Mouse (Mus musculus): ENCODE results near the gene Tmem131l. TPM values are rescaled to one million over a fixed set of nuclear protein-coding genes. Genes with fewer than 3 reads are reported as not detected.

Tmem131l gene
- polyA plus RNA-seq, 1 experiment, result 9.8 TPM

GRCm38 (mm10) chr3:84076543-84077332 is 36.8 kb upstream of the Tmem131l start:
- TF ChIP-seq CTCF (conservative IDR thresholded peaks at IDR 0.05; ENCODE audit: insufficient read depth, insufficient read length, low read depth, low read length) (no peak), POLR2A (IDR thresholded peaks at IDR 0.05; ENCODE audit: low read depth, low read length) (no peak)
- no peak for DNase-seq
- Histone ChIP-seq H3K27ac (ENCODE audit: insufficient read depth, low read depth, low read length) (no peak overlapping the region), H3K4me3 (ENCODE audit: insufficient read depth, low read depth, low read length) (no peak overlapping the region), H3K4me1 (ENCODE audit: control insufficient read depth, insufficient read depth, low read length) (no peaks in the 10 kb centered on the region), H3K36me3 (ENCODE audit: control insufficient read depth, insufficient read depth, low read length) (no peaks in the 10 kb centered on the region), H3K27me3 (replicated peaks; ENCODE audit: control insufficient read depth, insufficient read depth, low read length) (no peaks in the 10 kb centered on the region)
- WGBS, result 84% methylated on average over 13 of the region's 13 CpGs

- no peaks in the 10 kb centered on the region for H3K27me3 ChIP-seq (replicated peaks; ENCODE audit: control insufficient read depth, insufficient read depth, low read length)
- 54% methylated on average over 4 of the region's 4 CpGs for WGBS
- no peak for TF ChIP-seq CTCF (conservative IDR thresholded peaks at IDR 0.05; ENCODE audit: insufficient read depth, insufficient read length, low read depth, low read length)
- no peak for TF ChIP-seq POLR2A (IDR thresholded peaks at IDR 0.05; ENCODE audit: low read depth, low read length)
- no peaks in the 10 kb centered on the region for H3K4me1 ChIP-seq (ENCODE audit: control insufficient read depth, insufficient read depth, low read length)
- H3K36me3 ChIP-seq (ENCODE audit: control insufficient read depth, insufficient read depth, low read length), result no peaks in the 10 kb centered on the region
- H3K27ac ChIP-seq (ENCODE audit: insufficient read depth, low read depth, low read length), result no peak overlapping the region
- no peak overlapping the region for H3K4me3 ChIP-seq (ENCODE audit: insufficient read depth, low read depth, low read length)
- no peak for DNase-seq
Measured at GRCm38 (mm10) chr3:84075516-84075915, 35.5 kb upstream of the Tmem131l start.

GRCm38 (mm10) chr3:84074777-84075176 is 34.8 kb upstream of the Tmem131l start:
- Histone ChIP-seq H3K27me3 (replicated peaks; ENCODE audit: control insufficient read depth, insufficient read depth, low read length) (no peaks in the 10 kb centered on the region), H3K36me3 (ENCODE audit: control insufficient read depth, insufficient read depth, low read length) (no peaks in the 10 kb centered on the region), H3K27ac (ENCODE audit: insufficient read depth, low read depth, low read length) (no peak overlapping the region), H3K4me1 (ENCODE audit: control insufficient read depth, insufficient read depth, low read length) (no peaks in the 10 kb centered on the region), H3K4me3 (ENCODE audit: insufficient read depth, low read depth, low read length) (no peak overlapping the region)
- WGBS, result 66% methylated on average over 2 of the region's 2 CpGs
- no peak for DNase-seq
- no peak for TF ChIP-seq CTCF (conservative IDR thresholded peaks at IDR 0.05; ENCODE audit: insufficient read depth, insufficient read length, low read depth, low read length)
- TF ChIP-seq POLR2A (IDR thresholded peaks at IDR 0.05; ENCODE audit: low read depth, low read length), result no peak

- TF ChIP-seq CTCF (conservative IDR thresholded peaks at IDR 0.05; ENCODE audit: insufficient read depth, insufficient read length, low read depth, low read length), result no peak
- TF ChIP-seq POLR2A (IDR thresholded peaks at IDR 0.05; ENCODE audit: low read depth, low read length), result no peak
- Histone ChIP-seq H3K36me3 (ENCODE audit: control insufficient read depth, insufficient read depth, low read length) (no peaks in the 10 kb centered on the region), H3K27me3 (replicated peaks; ENCODE audit: control insufficient read depth, insufficient read depth, low read length) (no peaks in the 10 kb centered on the region), H3K4me3 (ENCODE audit: insufficient read depth, low read depth, low read length) (no peak overlapping the region), H3K27ac (ENCODE audit: insufficient read depth, low read depth, low read length) (no peak overlapping the region), H3K4me1 (ENCODE audit: control insufficient read depth, insufficient read depth, low read length) (no peaks in the 10 kb centered on the region)
- DNase-seq, result no peak
- 41% methylated on average over 2 of the region's 2 CpGs for WGBS
Measured at GRCm38 (mm10) chr3:84071641-84072040, 31.7 kb upstream of the Tmem131l start.

- TF ChIP-seq POLR2A (IDR thresholded peaks at IDR 0.05; ENCODE audit: low read depth, low read length) (no peak), CTCF (conservative IDR thresholded peaks at IDR 0.05; ENCODE audit: insufficient read depth, insufficient read length, low read depth, low read length) (no peak)
- Histone ChIP-seq H3K4me3 (ENCODE audit: insufficient read depth, low read depth, low read length) (no peak overlapping the region), H3K36me3 (ENCODE audit: control insufficient read depth, insufficient read depth, low read length) (no peaks in the 10 kb centered on the region), H3K27me3 (replicated peaks; ENCODE audit: control insufficient read depth, insufficient read depth, low read length) (no peaks in the 10 kb centered on the region), H3K27ac (ENCODE audit: insufficient read depth, low read depth, low read length) (no peak overlapping the region), H3K4me1 (ENCODE audit: control insufficient read depth, insufficient read depth, low read length) (no peaks in the 10 kb centered on the region)
- WGBS, result 89% methylated on average over 8 of the region's 8 CpGs
- no peak for DNase-seq
Measured at GRCm38 (mm10) chr3:84070811-84071210, 30.8 kb upstream of the Tmem131l start.

- no peak for DNase-seq
- no peaks in the 10 kb centered on the region for H3K36me3 ChIP-seq (ENCODE audit: control insufficient read depth, insufficient read depth, low read length)
- 84% methylated on average over 13 of the region's 13 CpGs for WGBS
Measured at GRCm38 (mm10) chr3:84068831-84069709, 29.1 kb upstream of the Tmem131l start.

GRCm38 (mm10) chr3:84065825-84066224 is 25.9 kb upstream of the Tmem131l start:
- DNase-seq, result no peak
- Histone ChIP-seq H3K36me3 (ENCODE audit: control insufficient read depth, insufficient read depth, low read length) (no peaks in the 10 kb centered on the region), H3K27me3 (replicated peaks; ENCODE audit: control insufficient read depth, insufficient read depth, low read length) (no peaks in the 10 kb centered on the region), H3K4me1 (ENCODE audit: control insufficient read depth, insufficient read depth, low read length) (no peaks in the 10 kb centered on the region), H3K4me3 (ENCODE audit: insufficient read depth, low read depth, low read length) (no peak overlapping the region), H3K27ac (ENCODE audit: insufficient read depth, low read depth, low read length) (no peak overlapping the region)
- no peak for TF ChIP-seq CTCF (conservative IDR thresholded peaks at IDR 0.05; ENCODE audit: insufficient read depth, insufficient read length, low read depth, low read length)
- WGBS, result 61% methylated on average over 4 of the region's 4 CpGs

More at GRCm38 (mm10) chr3:84068831-84069709, 29.1 kb upstream of the Tmem131l start:
- H3K27me3 ChIP-seq (replicated peaks; ENCODE audit: control insufficient read depth, insufficient read depth, low read length), result no peaks in the 10 kb centered on the region
- H3K27ac ChIP-seq (ENCODE audit: insufficient read depth, low read depth, low read length), result no peak overlapping the region
- no peaks in the 10 kb centered on the region for H3K4me1 ChIP-seq (ENCODE audit: control insufficient read depth, insufficient read depth, low read length)
- H3K4me3 ChIP-seq (ENCODE audit: insufficient read depth, low read depth, low read length), result no peak overlapping the region
- TF ChIP-seq CTCF (conservative IDR thresholded peaks at IDR 0.05; ENCODE audit: insufficient read depth, insufficient read length, low read depth, low read length) (no peak), POLR2A (IDR thresholded peaks at IDR 0.05; ENCODE audit: low read depth, low read length) (no peak)
